Mouse (Mus musculus): ENCODE measurements around the gene Ldb1.
A peak's percentile ranks its signal among the peaks of the same experiment; 100 is the strongest.

- TF ChIP-seq POLR2A (IDR thresholded peaks at IDR 0.05; ENCODE audit: borderline replicate concordance, control insufficient read depth, low read depth, low read length) (peak; percentile 93; the same call in 1 of the 2 replicates), CTCF (IDR thresholded peaks at IDR 0.05; ENCODE audit: control insufficient read depth, insufficient read depth, low read length) (no peak)
Observed at GRCm38 (mm10) chr19:46003371-46004226, 41.4 kb downstream of the Ldb1 start, which contains the start of gene Hps6.
